Mouse (Mus musculus) kidney, postnatal 10 days (tissue): Measurements from ENCODE around the gene Gm10324.
"Not testable (repeated sequence)": the region's sequence is repeated elsewhere in the genome, so short reads cannot be mapped to it uniquely, and the experiment has no call there.

Source experiments
- DNase-seq: peaks from one replicate; pipeline ENCODE4 v3.0.0; 2021; ENCODE audit warnings: mixed read lengths

Gene Gm10324

DNA sequence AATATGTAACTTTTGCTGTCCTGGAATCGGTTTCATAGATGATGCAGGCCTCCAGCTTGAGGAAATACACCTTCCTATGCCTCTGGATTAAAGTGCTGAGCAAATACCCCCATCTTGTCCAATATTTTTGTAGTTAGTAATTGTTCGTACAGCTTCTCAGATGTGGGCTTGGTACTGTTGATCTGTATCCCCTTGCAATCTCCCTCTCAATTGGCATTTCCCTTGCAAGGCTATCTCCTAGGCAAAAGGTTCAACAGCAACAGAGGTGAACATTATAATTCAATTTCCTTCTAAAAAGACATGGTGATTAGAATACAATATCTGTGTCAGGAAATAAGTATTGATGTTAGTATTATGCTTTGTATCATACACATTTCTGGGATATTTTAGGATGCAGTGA, at the start of gene Gm10324:
TSS of gene Gm10324 (plus strand) at position 301 of the 400 bp plus-strand sequence.
- not testable (repeated sequence) for DNase-seq
